Mouse (Mus musculus) embryo, embryonic 10.5 days (tissue): ENCODE data around the gene Rsph6a.

Experiments
- DNase-seq: peaks from one replicate; pipeline ENCODE4 v3.0.0-alpha.2; 2015; ENCODE audit warnings: low spot score

Rsph6a gene

DNA sequence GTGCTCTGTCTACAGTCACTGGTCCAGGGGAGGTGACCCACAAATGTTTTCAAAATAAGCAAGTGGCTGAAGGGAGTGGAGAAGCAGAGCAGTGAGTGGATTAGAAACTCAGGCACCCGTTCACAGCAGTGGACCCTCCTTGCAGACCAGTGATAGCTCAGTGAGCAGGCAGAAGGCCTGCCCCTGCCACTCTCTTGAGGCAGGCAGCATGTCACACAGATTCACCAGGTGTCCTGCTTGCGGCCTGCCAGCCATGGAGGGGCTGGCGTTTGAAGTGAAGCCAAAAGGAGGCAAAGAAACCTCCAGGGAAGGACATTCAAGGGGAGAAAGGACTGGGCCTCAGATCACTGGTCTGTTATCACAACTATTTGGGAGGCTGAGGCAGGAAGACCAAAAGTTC lies 24.2 kb downstream of the Rsph6a start:
- DNase-seq: no peak

DNA sequence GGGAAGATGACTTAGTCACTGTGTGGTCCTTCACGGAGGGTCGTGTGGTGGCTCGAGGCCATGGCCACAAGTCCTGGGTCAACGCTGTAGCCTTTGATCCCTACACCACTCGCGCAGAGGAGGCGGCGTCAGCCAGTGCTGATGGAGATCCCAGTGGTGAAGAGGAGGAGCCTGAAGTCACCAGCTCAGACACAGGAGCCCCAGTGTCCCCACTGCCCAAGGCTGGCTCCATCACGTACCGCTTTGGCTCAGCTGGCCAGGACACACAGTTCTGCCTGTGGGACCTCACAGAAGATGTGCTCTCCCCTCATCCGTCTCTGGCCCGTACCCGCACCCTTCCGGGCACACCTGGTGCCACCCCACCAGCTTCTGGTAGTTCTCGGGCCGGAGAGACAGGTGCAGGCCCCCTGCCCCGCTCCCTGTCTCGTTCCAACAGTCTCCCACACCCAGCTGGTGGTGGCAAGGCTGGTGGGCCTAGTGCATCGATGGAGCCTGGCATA lies 26.0 kb downstream of the Rsph6a start:
- DNase-seq: no peak

DNA sequence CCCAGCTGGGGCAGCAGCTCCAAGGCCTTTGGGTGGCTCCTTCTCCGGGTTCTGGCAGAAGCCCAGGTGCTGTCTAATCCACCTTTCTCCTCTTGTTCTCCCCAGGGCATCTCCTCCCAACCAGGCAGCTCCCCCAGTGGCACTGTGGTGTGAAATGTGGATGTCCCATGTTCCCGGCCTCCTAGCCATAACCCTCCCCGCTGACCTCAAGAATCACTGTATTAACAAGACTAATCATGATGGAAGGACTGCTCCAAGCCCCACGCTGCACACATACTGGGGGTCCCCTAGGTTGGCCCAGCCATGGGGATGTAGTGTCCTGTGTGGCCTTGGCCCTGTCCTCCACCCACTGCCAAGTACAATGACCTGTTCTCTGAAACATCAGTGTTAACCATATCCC lies 27.7 kb downstream of the Rsph6a start:
- DNase-seq: no peak

DNA sequence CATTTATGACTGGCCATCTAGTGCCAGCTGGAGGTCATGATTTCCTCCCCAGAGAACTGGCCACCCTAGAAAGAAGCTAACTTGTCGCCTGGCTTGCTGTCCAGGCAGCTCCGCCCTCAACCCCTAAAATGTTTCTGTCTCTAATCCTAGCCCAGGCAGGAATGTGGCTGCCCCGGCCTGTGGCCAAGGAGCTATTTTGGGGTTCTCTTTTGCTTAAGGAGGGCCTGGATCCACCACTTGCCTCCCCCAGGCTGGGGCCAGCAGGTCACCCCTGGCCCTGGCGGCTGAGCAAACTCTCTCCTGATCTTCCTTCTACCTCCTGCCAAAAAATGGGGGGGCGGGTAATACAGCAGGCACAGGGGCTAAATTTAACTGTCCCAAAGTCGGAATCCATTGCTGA lies 28.6 kb downstream of the Rsph6a start:
- DNase-seq: no peak

DNA sequence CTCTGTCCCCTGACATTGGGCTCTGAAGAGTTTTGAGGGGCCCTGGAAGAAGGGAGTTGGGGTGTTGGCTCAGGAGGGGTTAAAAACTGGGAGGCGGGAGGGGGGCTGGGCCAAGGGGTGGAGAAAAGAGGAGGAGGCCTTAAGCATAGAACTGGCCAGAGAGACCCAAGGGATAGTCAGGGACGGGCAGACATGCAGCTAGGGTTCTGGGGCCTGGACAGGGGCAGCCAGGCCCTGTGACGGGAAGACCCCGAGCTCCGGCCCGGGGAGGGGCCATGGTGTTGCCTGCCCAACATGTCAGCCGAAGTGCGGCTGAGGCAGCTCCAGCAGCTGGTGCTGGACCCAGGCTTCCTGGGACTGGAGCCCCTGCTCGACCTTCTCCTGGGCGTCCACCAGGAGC lies 29.2 kb downstream of the Rsph6a start, which contains the start of gene Dmpk:
Dmpk (plus strand) TSS at position 149 of the 400 bp plus-strand sequence.
- no peak for DNase-seq

DNA sequence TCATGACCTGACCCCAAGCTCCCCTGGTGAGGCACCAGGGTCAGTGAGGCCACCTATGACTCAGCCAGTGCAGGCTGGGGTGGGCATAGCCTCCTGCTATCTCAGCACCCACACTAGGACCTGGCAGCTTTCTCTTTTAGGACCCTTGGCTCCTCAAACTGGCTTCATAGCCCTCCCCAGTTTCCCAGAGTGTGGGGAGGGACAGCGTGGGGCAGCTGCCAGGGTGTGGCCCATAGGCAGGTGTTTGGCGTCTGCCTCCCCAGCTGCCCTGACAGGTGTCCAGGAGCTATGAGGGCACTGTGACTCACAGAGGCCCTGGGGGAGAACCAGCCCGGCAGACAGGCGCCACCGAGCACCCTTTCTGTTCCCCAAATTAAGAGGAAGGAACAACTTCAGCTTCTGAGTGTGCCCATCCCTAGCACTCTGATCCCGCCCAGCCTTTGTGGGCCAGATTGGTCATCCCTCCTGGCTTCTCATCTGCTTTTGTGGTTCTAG lies 29.8 kb downstream of the Rsph6a start:
- DNase-seq: no peak

DNA sequence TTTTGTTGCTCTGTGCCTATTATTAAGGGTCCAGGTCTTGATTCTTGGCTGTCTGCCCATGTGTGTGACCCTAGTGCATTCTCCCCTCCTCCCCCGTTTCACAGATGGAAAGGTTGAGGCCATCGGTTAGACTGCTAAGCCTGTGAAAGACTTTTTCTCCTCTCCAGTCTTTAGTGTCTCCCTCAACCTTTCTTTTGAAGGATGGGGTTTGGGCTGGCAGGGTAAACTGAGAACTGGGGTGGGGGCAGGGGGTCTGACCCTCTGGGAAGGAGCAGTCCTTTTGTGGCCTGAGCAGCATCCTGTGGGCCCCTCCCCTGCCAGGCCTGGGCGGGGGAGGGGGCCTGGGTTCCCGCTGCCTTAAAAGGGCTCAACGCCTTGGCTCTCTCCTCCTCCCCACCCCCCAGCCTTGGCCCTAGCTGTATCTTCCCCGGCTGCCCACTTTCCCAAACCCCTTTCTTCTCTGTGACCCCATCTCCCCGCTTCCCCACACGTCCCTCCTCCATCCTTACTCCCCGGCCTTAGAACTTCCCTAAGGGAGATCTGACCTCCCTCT lies 30.5 kb downstream of the Rsph6a start:
- no peak for DNase-seq

DNA sequence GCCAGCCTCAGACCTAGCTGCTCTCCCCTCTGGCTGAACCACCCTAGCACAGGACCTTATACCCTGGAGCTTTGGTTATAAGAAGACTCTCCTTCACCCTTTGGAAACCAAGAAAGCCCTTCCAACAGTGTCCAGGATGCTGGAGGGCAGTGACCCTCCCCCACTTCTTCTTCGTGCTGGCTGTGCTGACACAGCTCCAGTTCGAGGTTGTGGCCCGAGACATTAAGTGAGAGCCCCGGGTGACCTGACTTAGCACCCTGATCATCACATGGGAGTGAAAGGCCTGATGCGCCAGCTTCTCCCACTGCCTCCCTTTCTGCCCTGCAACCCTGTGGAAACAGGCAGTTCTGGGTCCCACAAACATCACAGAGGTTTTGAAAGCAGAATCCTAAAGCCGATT lies 31.0 kb downstream of the Rsph6a start:
- DNase-seq: no peak

DNA sequence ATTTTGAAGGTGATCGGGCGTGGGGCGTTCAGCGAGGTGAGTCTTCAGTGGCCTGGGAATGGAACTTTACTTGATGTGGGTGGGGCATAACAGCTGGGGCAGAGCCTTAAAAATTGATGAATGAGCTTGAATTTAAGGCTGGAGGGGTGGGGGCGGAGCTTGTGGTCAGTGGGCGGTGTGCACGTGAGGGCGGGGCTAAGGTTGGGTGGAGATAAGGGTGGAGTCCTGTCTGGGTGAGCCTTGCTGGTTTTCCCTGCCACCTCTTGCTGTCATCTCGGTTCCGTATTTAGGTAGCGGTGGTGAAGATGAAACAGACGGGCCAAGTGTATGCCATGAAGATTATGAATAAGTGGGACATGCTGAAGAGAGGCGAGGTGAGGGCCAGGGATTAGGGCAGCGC lies 31.6 kb downstream of the Rsph6a start:
- DNase-seq: peak; percentile 76

DNA sequence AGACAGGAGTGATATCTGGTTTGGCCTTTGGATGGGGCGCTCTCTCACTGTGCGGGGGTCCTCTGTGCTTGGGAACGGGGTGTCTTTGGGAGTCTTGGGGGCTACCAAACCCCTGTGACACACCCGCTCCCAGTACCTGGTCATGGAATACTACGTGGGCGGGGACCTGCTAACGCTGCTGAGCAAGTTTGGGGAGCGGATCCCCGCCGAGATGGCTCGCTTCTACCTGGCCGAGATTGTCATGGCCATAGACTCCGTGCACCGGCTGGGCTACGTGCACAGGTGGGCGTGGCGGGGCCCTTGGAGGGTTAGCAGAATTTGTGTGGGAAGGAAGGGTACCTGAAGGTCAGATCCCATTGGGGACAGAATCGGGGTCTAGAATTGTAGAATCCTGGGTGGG lies 32.3 kb downstream of the Rsph6a start:
- DNase-seq: no peak

DNA sequence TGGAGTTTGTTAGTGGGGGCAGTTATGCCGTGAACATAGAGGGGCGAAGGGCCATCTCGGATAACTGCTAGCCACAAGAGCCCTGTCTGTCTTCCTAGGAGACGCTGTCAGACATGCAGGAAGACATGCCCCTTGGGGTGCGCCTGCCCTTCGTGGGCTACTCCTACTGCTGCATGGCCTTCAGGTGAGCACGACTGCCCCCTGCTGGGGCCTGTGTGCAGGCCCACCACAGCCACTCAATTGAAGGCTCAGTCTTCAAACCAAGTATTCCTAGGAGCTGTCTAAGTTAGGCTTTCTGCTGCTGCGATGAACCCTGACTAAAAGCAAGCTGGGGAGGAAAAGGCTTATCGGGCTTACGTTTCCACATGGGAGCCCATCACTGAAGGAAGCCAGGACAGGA lies 34.3 kb downstream of the Rsph6a start:
- peak; percentile 75 for DNase-seq

DNA sequence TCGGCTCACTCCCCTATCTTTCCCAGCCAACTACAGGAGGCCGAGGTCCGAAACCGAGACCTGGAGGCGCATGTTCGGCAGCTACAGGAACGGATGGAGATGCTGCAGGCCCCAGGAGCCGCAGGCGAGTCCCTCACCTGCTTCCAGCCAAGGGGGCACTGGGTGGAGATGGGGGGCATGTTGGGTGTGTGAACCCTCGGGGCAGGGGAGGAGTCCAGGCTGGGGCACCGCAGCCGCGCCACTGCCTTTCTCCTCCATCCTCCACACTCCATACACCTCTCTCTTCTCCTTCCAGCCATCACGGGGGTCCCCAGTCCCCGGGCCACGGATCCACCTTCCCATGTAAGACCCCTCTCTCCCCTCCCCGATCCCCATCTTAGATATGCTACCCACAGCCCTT lies 37.4 kb downstream of the Rsph6a start:
- no peak for DNase-seq

DNA sequence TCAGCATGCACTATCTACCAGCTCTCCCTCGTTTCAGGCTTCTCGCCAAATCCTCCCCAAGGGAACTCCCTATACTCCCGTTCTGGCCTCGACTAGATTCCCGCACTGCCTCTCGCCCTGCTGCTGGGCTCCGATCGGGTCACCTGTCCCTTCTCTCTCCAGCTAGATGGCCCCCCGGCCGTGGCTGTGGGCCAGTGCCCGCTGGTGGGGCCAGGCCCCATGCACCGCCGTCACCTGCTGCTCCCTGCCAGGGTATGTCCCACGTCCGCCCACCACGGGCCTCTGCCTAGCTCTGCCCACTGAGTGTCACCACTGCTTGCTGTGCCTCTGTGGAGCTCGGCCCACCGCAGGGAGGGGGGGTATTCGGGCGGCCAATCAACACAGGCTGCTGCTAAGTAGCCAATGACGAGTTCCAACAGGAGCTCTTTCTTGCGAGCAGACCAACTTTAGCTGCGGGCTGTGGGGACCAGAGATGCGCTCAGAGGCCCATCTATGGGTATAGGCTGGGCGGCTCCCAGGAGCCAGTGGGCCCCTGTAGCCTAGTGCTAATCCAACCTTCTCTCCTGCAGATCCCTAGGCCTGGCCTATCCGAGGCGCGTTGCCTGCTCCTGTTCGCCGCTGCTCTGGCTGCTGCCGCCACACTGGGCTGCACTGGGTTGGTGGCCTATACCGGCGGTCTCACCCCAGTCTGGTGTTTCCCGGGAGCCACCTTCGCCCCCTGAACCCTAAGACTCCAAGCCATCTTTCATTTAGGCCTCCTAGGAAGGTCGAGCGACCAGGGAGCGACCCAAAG lies 38.1 kb downstream of the Rsph6a start:
- peak; percentile 85 for DNase-seq

DNA sequence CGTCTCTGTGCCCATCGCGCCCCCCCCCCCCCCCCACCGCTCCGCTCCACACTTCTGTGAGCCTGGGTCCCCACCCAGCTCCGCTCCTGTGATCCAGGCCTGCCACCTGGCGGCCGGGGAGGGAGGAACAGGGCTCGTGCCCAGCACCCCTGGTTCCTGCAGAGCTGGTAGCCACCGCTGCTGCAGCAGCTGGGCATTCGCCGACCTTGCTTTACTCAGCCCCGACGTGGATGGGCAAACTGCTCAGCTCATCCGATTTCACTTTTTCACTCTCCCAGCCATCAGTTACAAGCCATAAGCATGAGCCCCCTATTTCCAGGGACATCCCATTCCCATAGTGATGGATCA lies 38.7 kb downstream of the Rsph6a start:
- peak; percentile 85 for DNase-seq

DNA sequence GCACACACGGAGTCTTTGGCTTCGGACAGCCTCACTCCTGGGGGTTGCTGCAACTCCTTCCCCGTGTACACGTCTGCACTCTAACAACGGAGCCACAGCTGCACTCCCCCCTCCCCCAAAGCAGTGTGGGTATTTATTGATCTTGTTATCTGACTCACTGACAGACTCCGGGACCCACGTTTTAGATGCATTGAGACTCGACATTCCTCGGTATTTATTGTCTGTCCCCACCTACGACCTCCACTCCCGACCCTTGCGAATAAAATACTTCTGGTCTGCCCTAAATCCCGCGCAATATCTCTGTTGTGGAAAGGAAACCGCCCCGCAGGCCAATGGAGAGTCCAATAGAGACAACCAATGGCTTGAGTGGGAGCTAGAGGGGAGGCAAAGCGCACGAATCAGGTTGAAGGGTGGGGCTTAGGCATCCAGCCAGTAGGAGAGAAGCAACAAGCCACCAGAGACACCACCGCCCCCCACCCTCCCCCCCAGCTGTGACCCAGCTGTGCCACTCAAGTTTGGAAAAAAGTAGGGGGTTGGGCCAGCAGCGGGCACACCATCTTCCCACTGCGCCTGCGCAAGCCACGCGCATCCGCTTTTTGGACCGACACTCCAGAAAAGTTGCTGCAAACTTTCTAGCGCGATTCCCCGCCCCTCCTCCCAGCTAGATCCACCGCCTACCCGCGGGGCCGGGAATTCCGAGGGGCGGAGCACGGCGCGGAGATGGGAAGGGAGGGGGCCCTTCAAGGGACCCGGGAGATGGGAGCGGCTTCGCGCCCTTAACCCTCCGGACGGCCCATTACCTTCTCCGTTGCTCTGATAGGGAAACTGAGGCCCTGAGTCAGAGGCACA lies 39.3 kb downstream of the Rsph6a start:
- peak; percentile 99 for DNase-seq

DNA sequence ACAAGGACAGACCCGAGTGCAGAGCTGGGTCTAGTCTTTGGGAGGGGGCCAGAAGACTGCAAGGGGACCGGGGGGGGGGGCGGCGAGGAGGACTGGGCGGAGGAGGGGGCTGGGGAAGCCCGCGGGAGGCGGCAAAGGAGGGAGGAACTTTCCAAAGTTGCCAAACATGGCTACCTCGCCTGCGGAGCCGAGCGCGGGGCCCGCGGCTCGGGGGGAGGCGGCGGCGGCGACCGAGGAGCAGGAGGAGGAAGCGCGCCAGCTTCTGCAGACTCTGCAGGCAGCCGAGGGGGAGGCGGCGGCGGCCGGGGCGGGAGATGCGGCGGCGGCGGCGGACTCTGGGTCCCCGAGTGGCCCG lies 40.0 kb downstream of the Rsph6a start, which contains the start of gene Six5:
Six5 (plus strand) TSS at position 124 of the 355 bp plus-strand sequence.
- no peak for DNase-seq

DNA sequence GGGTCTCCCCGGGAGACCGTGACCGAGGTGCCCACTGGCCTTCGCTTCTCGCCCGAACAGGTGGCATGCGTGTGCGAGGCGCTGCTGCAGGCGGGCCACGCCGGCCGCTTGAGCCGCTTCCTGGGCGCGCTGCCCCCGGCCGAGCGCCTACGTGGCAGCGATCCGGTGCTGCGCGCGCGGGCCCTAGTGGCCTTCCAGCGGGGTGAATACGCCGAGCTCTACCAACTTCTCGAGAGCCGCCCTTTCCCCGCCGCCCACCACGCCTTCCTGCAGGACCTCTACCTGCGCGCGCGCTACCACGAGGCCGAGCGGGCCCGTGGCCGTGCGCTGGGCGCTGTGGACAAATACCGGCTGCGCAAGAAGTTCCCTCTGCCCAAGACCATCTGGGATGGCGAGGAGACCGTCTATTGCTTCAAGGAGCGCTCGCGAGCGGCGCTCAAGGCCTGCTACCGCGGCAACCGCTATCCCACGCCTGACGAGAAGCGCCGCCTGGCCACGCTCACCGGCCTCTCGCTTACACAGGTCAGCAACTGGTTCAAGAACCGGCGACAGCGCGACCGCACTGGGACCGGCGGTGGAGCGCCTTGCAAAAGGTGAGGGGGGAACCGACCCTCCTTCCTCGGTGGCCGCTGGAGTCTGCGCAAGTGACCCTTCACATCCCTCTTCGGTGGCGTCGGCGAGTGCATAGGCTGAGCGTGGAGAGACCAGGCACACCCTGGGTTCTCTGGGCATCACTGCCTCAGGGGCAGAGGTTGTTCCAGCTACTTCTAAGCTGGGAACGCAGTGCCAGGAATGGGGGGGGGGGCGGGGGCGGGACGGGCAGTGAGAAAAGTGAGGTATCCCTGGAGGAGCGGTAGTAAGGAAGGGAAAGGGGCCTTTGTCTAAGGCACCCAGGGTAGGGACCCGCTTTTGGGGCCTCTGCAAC lies 40.6 kb downstream of the Rsph6a start:
- DNase-seq: peak; percentile 55

DNA sequence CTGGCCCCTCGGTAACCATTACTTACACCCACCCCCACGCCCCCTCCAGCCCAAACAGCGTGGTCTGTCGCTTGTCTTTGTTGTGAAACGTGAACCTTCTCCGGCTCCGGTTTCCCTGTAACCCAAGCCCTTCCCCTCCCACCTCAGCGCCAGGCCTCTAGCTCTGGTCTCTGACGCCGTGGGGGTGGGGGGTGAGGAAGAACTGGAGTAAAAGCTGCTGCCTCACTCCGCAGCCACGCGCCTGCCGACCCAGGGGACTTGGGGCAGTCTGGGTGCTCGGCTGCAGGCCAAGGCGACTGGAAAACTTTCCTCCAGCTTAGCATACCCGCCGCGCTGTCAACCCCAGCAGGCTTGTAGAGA lies 41.2 kb downstream of the Rsph6a start:
- peak; percentile 91 for DNase-seq

DNA sequence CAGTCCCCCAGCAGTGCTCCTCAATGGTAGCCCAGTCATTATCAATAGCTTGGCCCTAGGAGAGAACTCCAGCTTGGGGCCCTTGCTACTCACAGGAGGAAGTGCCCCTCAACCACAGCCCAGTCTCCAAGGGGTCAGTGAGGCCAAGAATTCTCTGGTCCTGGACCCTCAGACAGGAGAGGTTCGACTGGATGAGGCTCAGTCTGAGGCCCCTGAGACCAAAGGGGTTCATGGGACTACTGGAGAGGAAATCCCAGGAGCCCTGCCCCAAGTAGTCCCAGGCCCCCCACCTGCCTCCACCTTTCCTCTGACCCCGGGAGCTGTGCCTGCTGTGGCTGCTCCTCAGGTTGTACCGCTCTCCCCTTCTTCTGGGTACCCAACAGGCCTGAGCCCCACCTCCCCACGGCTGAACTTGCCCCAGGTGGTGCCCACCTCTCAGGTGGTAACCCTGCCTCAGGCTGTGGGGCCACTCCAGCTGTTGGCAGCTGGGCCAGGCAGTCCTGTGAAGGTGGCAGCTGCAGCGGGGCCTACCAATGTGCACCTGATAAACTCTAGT lies 42.0 kb downstream of the Rsph6a start:
- no peak for DNase-seq

DNA sequence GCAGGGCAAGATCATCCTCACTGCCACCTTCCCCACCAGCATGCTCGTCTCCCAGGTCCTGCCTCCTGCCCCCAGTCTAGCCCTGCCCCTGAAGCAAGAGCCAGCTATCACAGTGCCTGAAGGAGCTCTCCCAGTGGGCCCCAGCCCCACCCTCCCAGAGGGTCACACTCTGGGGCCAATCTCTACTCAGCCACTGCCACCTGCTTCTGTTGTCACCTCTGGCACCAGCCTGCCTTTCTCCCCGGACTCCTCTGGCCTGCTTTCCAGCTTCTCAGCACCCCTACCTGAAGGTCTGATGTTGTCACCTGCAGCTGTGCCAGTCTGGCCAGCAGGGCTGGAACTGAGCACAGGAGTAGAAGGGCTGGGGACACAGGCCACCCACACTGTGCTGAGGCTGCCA lies 42.7 kb downstream of the Rsph6a start:
- no peak for DNase-seq

DNA sequence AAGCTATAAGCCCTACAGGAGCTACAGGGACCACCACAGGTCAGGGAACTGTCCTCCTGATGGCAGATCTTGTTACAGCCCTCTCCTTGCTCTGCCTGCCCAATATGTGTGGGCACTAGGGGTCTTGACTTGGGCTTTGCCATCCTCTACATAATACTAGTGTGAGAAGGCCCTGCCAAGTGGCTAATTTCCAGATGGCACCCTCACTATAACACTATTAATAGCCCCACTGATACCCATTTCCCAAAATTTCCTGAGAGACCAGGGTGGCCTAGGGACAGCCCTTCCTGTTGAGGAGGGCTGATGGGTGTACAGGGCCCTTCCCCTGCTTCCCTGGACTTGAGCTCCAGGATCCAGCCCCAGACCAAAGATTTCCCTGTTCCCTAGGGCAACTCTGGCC lies 43.4 kb downstream of the Rsph6a start:
- DNase-seq: no peak
